Mouse (Mus musculus) kidney, embryonic 14.5 days (tissue): Measurements from ENCODE around the gene Ccdc102a. TPM values are rescaled to one million over a fixed set of nuclear protein-coding genes. Genes with fewer than 3 reads are reported as not detected.

Source experiments
- ATAC-seq: fragments of 200-750 bp; cut with Nextera tagmentation; 2 replicates; pipeline ENCODE4 v1.8.0; 2017; ENCODE audit warnings: moderate number of reproducible peaks, mild to moderate bottlenecking, moderate TSS enrichment, moderate library complexity; ENCODE audit not compliant: low FRiP score, low TSS enrichment
- H3K27ac ChIP-seq: fragments of 300-500 bp; sonication (generic); 2 replicates; pipeline ENCODE4 v1.5.1; 2014; ENCODE audit warnings: low read depth, mild to moderate bottlenecking, low read length, moderate library complexity, mixed read lengths
- H3K27me3 ChIP-seq: fragments of 300-500 bp; sonication (generic); 2 replicates; pipeline ENCODE4 v1.6.1; 2014; ENCODE audit warnings: mild to moderate bottlenecking, low read length; ENCODE audit not compliant: control insufficient read depth, insufficient read depth
- H3K36me3 ChIP-seq: fragments of 300-500 bp; sonication (generic); 2 replicates; pipeline ENCODE4 v1.6.1; 2014; ENCODE audit warnings: low read length, mixed read lengths; ENCODE audit not compliant: control insufficient read depth, insufficient read depth
- H3K4me1 ChIP-seq: fragments of 300-500 bp; sonication (generic); 2 replicates; pipeline ENCODE4 v1.6.1; 2014; ENCODE audit warnings: low read length, mixed read lengths; ENCODE audit not compliant: control insufficient read depth, insufficient read depth
- H3K4me2 ChIP-seq: fragments of 300-500 bp; sonication (generic); replicated peaks from 2 replicates; pipeline ENCODE4 v1.6.1; 2014; ENCODE audit warnings: low read depth, mild to moderate bottlenecking, low read length
- H3K4me3 ChIP-seq: fragments of 300-500 bp; sonication (generic); 2 replicates; pipeline ENCODE4 v1.5.1; 2014; ENCODE audit warnings: mild to moderate bottlenecking, low read length
- H3K9ac ChIP-seq: fragments of 300-500 bp; sonication (generic); 2 replicates; pipeline ENCODE4 v1.6.1; 2014; ENCODE audit warnings: low read depth, mild to moderate bottlenecking, low read length, moderate library complexity
- H3K9me3 ChIP-seq: fragments of 300-500 bp; sonication (generic); 2 replicates; pipeline ENCODE4 v1.6.1; 2016; ENCODE audit warnings: low read length; ENCODE audit not compliant: control insufficient read depth
- WGBS: fragments of 180-500 bp; shearing (Covaris S2); extraction: QIAGEN DNeasy Blood & Tissue Kit; methylation state at CpG from one replicate; pipeline ENCODE4 v1.1.7; 2014; 5-methylcytosine and 5-hydroxymethylcytosine counted together
- polyA plus RNA-seq: library from polyadenylated mRNA; unstranded; fragments of >200 nt; fragmentation: Nextera tagmentation; extraction: Ambion mirVana; gene quantifications from 2 replicates; pipeline ENCODE4 v1.2.1, GENCODE M21; 2014

Gene Ccdc102a
- polyA plus RNA-seq, 1 experiment from 2014 or later = 29.4 TPM

DNA sequence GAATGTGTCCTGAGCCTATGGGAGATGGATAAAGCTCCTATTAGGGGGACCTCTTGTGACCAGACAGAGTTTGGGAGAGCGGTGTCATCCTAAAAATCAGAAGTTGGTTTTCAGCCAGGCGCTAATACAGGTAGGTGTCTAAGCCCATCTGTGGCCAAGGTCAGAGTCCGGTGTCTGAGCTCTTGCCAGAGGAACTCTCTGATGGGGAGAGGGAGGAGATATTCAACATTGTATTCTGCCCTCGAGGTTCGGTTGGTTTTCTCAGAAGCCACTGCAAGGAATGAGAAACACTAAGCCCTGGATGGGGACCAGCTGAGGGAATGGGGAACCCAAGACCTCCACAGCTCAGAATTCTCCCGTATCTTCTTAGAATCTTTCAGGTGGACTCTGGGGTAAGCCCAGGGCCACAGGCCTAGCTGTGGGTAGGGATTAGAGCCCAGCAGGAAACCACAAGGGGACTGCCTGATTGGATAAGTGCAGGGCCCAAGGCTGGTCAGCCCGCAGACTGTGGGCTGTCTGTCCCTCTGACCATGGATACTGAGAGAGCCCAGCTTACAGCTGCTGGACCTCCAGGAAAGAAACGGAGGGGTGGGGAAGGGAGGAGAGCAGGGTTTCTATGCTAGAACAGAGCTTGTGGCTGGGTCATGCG, 1.5 kb downstream of the Ccdc102a start:
- Histone ChIP-seq H3K27me3 (peaks cover 13% of the 10 kb centered on the region), H3K4me2 (peak overlapping the region; percentile 75), H3K9ac (peak overlapping the region; percentile 81; the same call in 1 of the 2 replicates), H3K9me3 (no peaks in the 10 kb centered on the region), H3K4me3 (peak overlapping the region; percentile 73), H3K27ac (no peak overlapping the region), H3K36me3 (peaks cover 10% of the 10 kb centered on the region; the same call in 1 of the 2 replicates), H3K4me1 (peaks cover 36% of the 10 kb centered on the region)
- ATAC-seq = no peak
- WGBS = 53% methylated on average over 9 of the region's 9 CpGs

DNA sequence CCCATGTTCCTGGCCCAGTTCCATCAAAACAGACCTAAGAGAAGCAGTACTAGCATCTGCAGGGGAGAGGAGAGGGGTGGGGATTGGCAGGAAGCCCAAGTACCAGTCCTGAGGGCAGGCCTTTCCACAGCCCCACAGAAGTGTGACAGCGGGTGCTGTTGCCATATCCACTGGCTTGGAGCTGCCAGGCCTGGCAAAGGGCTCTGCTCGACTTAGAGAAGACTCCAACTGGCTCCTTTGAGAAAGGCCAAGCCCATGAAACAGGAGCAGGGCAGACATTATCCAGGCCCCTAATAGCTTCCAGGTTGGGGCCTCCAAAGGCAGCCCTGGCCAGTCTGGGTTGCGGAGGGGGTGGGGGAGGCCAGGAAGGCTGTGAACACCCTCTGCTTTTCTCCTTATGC, 3.2 kb downstream of the Ccdc102a start:
- ATAC-seq = no peak
- Histone ChIP-seq H3K27ac (no peak overlapping the region), H3K9ac (no peak overlapping the region), H3K27me3 (peaks cover 13% of the 10 kb centered on the region), H3K4me2 (no peak overlapping the region), H3K36me3 (peaks cover 21% of the 10 kb centered on the region; the same call in 1 of the 2 replicates), H3K4me3 (no peak overlapping the region), H3K9me3 (no peaks in the 10 kb centered on the region), H3K4me1 (peaks cover 36% of the 10 kb centered on the region)
- 56% methylated on average over 3 of the region's 3 CpGs for WGBS

GRCm38 (mm10) chr8:94914256-94914655, 3.6 kb downstream of the Ccdc102a start:
- Histone ChIP-seq H3K4me1 (peaks cover 36% of the 10 kb centered on the region), H3K27me3 (peaks cover 13% of the 10 kb centered on the region), H3K36me3 (peaks cover 24% of the 10 kb centered on the region; the same call in 1 of the 2 replicates), H3K9me3 (no peaks in the 10 kb centered on the region), H3K4me2 (no peak overlapping the region), H3K4me3 (no peak overlapping the region), H3K9ac (no peak overlapping the region), H3K27ac (no peak overlapping the region)
- 87% methylated on average over 6 of the region's 6 CpGs for WGBS
- no peak for ATAC-seq

DNA sequence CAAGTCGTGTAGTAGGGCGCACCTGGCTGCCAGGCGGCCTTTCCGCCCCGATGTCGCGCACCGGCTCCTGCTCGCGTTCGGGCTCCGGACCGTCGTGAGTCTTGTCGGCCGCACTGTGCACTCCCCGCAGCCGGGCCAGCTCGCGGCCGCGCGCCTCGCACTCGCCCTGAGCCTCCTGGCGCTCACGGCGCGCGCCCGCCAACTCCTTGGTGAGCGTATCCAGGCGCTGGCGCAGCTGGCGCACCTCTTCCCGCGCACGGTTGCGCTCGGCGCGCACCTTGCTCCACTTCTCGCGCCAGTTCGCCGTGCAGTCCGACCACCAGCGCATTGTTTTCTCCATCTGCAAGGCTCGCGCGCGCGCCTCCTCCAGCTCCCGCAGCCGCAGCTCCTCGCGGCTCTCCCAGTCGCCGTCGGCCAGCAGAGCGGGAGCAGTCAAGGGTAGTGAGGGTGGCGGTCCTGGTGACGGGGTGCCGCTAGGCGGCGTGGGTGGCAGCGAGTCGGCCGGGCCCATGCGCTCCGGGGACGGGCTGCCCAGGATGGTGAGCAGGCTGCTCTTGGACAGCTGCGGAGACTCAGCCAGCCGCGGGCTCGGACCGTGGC, 4.7 kb downstream of the Ccdc102a start:
- no peak overlapping the region for H3K27ac ChIP-seq
- peaks cover 33% of the 10 kb centered on the region; the same call in 1 of the 2 replicates for H3K36me3 ChIP-seq
- peak overlapping the region; percentile 38 for H3K9ac ChIP-seq
- H3K9me3 ChIP-seq = no peaks in the 10 kb centered on the region
- H3K4me2 ChIP-seq = peak overlapping the region; percentile 79
- H3K4me1 ChIP-seq = peaks cover 36% of the 10 kb centered on the region
- H3K27me3 ChIP-seq = peaks cover 13% of the 10 kb centered on the region
- 9% methylated on average over 77 of the region's 77 CpGs for whole genome bisulfite sequencing
- peak overlapping the region; percentile 40 for H3K4me3 ChIP-seq
- peak; percentile 24 for ATAC-seq

GRCm38 (mm10) chr8:94908847-94909246, 9.1 kb downstream of the Ccdc102a start:
- Histone ChIP-seq H3K4me1 (peaks cover 22% of the 10 kb centered on the region), H3K4me3 (no peak overlapping the region), H3K36me3 (peaks cover 61% of the 10 kb centered on the region), H3K9me3 (no peaks in the 10 kb centered on the region), H3K9ac (no peak overlapping the region), H3K27ac (no peak overlapping the region), H3K27me3 (peaks cover 12% of the 10 kb centered on the region), H3K4me2 (no peak overlapping the region)
- WGBS = 6% methylated on average over 4 of the region's 4 CpGs
- ATAC-seq = no peak

DNA sequence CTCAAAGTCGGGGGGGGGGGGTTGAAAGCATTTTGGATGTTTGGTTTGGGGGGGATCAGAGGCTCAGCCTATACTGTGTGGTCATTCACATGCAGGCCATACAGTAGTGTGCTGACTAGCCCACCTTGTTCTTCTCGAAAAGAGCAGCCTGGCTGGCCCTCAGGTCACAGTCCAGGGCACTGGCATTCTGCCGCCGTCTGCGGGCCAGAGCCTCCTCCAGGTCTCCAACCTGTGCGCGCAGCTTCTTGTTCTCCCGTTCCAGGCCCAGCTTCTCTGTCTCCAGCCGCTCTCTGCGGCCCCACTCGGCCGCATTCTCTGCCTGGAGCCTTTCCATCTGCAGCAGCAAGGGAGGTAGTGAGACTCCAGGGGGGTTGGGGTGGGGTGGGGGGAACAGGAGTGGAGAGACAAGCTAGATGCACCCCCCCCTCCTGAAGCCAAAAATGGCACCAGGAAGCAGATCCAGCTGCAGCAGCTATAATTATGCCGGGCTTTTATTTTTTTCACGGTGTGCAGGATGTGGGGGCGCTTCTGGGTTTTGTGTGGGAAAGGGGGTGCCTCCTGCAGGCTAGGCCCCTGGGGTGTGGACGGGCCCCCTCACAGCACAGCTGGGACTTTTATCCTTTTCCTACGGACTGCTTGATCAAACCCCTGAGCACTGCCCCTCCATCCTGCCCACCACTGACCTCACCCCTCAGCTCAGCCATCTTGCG, 10.2 kb downstream of the Ccdc102a start:
- H3K27me3 ChIP-seq = peaks cover 1% of the 10 kb centered on the region; the same call in 1 of the 2 replicates
- H3K9ac ChIP-seq = no peak overlapping the region
- WGBS = 73% methylated on average over 18 of the region's 18 CpGs
- H3K9me3 ChIP-seq = no peaks in the 10 kb centered on the region
- H3K4me2 ChIP-seq = no peak overlapping the region
- no peak for ATAC-seq
- peaks cover 61% of the 10 kb centered on the region for H3K36me3 ChIP-seq
- no peak overlapping the region for H3K4me3 ChIP-seq
- H3K27ac ChIP-seq = peak overlapping the region; percentile 17; the same call in 1 of the 2 replicates
- peaks cover 20% of the 10 kb centered on the region for H3K4me1 ChIP-seq

- 68% methylated on average over 12 of the region's 12 CpGs for WGBS
- ATAC-seq = no peak
- H3K27ac ChIP-seq = peak overlapping the region; percentile 73; the same call in 1 of the 2 replicates
- no peaks in the 10 kb centered on the region for H3K9me3 ChIP-seq
- H3K4me3 ChIP-seq = no peak overlapping the region
- H3K4me2 ChIP-seq = no peak overlapping the region
- H3K36me3 ChIP-seq = peaks cover 39% of the 10 kb centered on the region
- no peaks in the 10 kb centered on the region for H3K27me3 ChIP-seq
- no peak overlapping the region for H3K9ac ChIP-seq
- H3K4me1 ChIP-seq = peaks cover 35% of the 10 kb centered on the region
These were observed 13.3 kb downstream of the Ccdc102a start for GRCm38 (mm10) chr8:94904450-94905175.

GRCm38 (mm10) chr8:94903709-94904108, 14.2 kb downstream of the Ccdc102a start:
- no peak overlapping the region for H3K4me3 ChIP-seq
- H3K9me3 ChIP-seq = no peaks in the 10 kb centered on the region
- no peak overlapping the region for H3K4me2 ChIP-seq
- H3K27me3 ChIP-seq = no peaks in the 10 kb centered on the region
- H3K4me1 ChIP-seq = peaks cover 44% of the 10 kb centered on the region
- 14% methylated on average over 12 of the region's 12 CpGs for WGBS
- H3K36me3 ChIP-seq = peaks cover 33% of the 10 kb centered on the region
- H3K9ac ChIP-seq = no peak overlapping the region
- peak overlapping the region; percentile 56; the same call in 1 of the 2 replicates for H3K27ac ChIP-seq
- peak; percentile 65 for ATAC-seq
